Mouse (Mus musculus) megakaryocyte-erythroid progenitor cell, adult 5-6 weeks (primary cell): ENCODE data around the gene Ccdc97. TPM values are rescaled to one million over a fixed set of nuclear protein-coding genes. Genes with fewer than 3 reads are reported as not detected.
A peak's percentile ranks its signal among the peaks of the same experiment; 100 is the strongest.
"Not testable (repeated sequence)": the region's sequence is repeated elsewhere in the genome, so short reads cannot be mapped to it uniquely, and the experiment has no call there.

ENCODE experiments used
- ATAC-seq: replicated peaks from 2 replicates; pipeline ENCODE4 v1.8.0; 2016; ENCODE audit warnings: mild to moderate bottlenecking, inconsistent platforms; ENCODE audit not compliant: severe bottlenecking, poor library complexity, low FRiP score, low TSS enrichment
- total RNA-seq, 2 experiments: library from RNA; stranded (forward) in 1 of 2; stranded (reverse) in 1 of 2; fragments of 200-1000, 215-1000 nt in 1 of 2; fragments of >200 nt in 1 of 2; fragmentation: Nextera tagmentation in 1 of 2; gene quantifications; 2 replicates each; pipeline ENCODE4 v1.2.3; 2014 to 2017

Gene Ccdc97
- total RNA-seq, 2 experiments from 2014 or later, result 18.6 to 59.8 TPM

- no peak for ATAC-seq
Measured at GRCm38 (mm10) chr7:25725886-25726285, 7.0 kb upstream of the Ccdc97 start.

GRCm38 (mm10) chr7:25721776-25722175, 2.9 kb upstream of the Ccdc97 start:
- ATAC-seq, result not testable (repeated sequence)

- ATAC-seq, result no peak
Measured at GRCm38 (mm10) chr7:25720760-25721159, 1.9 kb upstream of the Ccdc97 start.

- ATAC-seq, result no peak
Measured at GRCm38 (mm10) chr7:25719761-25720610, 1.1 kb upstream of the Ccdc97 start.

GRCm38 (mm10) chr7:25717478-25717877, 1.4 kb downstream of the Ccdc97 start:
- ATAC-seq, result no peak

GRCm38 (mm10) chr7:25715731-25716271, 3.1 kb downstream of the Ccdc97 start:
- ATAC-seq, result no peak

- ATAC-seq, result no peak
Measured at GRCm38 (mm10) chr7:25714581-25714980, 4.3 kb downstream of the Ccdc97 start.

- no peak for ATAC-seq
Measured at GRCm38 (mm10) chr7:25712801-25713200, 6.1 kb downstream of the Ccdc97 start.

- peak; percentile 42; the same call in 1 of the 2 replicates for ATAC-seq
Measured at GRCm38 (mm10) chr7:25711731-25712197, 7.1 kb downstream of the Ccdc97 start.

- no peak for ATAC-seq
Measured at GRCm38 (mm10) chr7:25711165-25711564, 7.7 kb downstream of the Ccdc97 start.

GRCm38 (mm10) chr7:25710519-25711130, 8.3 kb downstream of the Ccdc97 start:
- ATAC-seq, result no peak

- peak; percentile 21 for ATAC-seq
Measured at GRCm38 (mm10) chr7:25709961-25710360, 8.9 kb downstream of the Ccdc97 start.

- ATAC-seq, result no peak
Measured at GRCm38 (mm10) chr7:25707581-25708292, 11.2 kb downstream of the Ccdc97 start.

GRCm38 (mm10) chr7:25706578-25707170, 12.2 kb downstream of the Ccdc97 start:
- no peak for ATAC-seq

GRCm38 (mm10) chr7:25705801-25706251, 13.1 kb downstream of the Ccdc97 start:
- no peak for ATAC-seq

GRCm38 (mm10) chr7:25704716-25705364, 14.0 kb downstream of the Ccdc97 start:
- ATAC-seq, result no peak

- no peak for ATAC-seq
Measured at GRCm38 (mm10) chr7:25703793-25704494, 14.9 kb downstream of the Ccdc97 start.

- ATAC-seq, result no peak
Measured at GRCm38 (mm10) chr7:25702350-25702749, 16.5 kb downstream of the Ccdc97 start.
